Mouse (Mus musculus) kidney, postnatal 14 days (tissue): Measurements from ENCODE around the gene Zfp771.
A peak's percentile ranks its signal among the peaks of the same experiment; 100 is the strongest.

Experiments
- DNase-seq: peaks from one replicate; pipeline ENCODE4 v3.0.0; 2022; ENCODE audit warnings: mixed read lengths

The Zfp771 gene

DNA sequence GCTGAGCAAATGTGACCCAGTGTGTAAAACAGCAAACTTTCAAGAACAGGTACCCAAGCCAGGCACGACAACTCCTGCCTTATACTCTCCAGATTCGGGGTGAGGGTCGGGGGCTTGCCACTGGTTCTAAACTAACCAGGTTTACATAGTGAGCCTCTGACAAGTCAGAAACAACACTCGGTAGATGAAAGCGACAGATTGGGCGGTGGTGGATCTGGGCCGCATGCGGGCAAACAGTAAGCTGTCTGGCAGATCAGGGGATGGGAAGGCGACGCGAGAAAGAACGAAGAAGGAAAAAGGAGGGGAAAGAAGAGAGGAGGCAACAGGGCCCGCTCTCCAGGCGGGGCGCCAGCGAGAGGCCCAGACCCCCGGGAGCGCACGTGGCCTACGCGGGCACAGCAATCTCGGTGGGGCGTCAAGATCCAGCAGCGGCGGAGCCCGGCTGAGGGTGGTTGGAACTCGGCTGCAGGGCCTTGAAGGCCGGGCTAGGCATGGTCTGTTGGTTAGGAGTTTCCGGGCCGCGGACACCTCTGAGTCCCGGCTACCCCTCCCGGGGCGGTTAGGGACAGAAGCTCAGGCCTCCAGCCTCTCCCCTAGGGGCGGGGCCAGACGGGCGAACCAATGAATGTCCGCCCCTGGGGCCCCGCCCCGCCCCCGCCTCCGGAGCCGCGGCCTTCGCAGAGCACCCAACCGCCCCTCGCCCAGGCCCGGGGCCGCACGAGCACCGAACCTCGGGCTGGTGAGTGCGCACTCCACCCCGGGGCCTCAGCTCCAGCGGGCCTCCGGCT lies at the start of gene Zfp771:
Gene Zfp771, plus strand, starts transcription at position 405 of the 788 bp plus-strand sequence.
- DNase-seq, result peak; percentile 98

DNA sequence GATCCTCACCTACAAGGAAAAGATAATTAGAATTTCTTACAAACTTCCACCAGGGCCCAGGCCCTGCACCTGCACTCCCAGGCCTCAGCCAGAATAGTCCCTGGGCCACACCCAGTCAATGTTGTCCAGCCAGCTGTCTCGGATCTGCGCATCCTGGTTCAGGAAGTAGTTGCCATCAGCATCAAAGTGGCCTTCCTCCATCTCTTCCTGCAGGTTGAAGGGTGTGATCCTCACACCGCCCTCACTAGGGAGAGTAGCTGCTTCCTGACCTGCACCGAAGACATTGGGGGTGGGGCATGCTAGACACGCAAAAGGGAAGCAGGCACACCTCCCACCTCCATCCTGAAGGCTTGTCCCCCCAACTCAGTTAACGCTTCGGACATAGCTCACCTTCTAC lies 49.4 kb upstream of the Zfp771 start:
- DNase-seq, result no peak

DNA sequence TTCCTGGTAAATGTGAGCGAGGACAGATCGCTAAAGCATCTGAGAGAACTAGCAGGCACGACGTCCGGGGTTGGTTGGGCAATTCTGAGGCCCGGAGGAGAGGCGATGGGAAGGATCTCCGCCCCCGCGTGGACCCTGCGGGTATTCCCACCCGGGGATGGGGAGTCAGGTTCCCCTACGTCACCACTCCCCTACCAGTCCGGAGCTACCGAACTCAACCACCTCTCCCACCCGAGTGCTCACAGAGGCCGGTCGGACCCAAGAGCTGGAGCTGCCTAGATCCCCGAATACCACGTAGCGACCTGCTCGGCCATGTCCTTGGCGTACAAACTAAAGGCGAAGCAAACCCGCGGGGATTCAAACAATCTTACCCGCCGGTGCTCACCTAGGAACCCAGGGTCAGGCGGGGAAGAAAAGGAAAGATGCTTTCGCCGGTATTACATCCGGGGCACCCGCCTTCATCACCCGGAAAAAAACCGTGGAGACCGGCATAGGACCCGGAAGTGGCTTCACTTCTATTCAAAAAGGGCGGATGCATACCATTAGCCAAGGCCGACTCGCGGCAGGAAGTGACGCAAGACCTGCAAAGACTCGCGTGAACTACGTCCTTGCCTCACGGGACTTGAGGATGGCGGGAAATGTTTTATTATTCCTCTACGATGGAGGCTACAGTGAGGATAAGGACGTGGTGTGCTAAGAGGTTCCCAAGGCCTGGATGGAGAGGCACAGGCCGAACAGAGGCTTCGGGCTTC lies 48.4 kb upstream of the Zfp771 start, which contains the start of gene Cd2bp2:
Gene Cd2bp2, minus strand, starts transcription at position 507 of the 752 bp plus-strand sequence.
- peak; percentile 97 for DNase-seq

DNA sequence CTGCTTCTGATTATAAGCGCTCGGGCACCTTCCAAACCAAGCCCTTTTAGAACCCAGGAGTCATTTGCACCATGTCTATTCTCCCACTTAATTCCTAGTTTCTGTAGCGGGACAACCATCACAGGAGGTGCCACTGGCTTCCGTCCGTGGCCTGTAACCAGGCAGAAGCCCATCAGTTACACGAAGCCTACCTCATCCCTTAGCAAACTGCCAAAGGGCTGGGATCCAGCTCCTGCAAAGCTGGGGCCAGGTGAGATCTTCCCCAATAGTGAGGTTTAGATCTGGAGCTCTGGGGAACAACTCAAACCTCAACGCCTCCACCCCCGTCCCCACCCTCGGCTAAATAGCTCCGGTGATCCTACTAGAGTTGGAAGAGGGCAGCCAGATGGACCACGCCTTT lies 47.6 kb upstream of the Zfp771 start:
- no peak for DNase-seq

DNA sequence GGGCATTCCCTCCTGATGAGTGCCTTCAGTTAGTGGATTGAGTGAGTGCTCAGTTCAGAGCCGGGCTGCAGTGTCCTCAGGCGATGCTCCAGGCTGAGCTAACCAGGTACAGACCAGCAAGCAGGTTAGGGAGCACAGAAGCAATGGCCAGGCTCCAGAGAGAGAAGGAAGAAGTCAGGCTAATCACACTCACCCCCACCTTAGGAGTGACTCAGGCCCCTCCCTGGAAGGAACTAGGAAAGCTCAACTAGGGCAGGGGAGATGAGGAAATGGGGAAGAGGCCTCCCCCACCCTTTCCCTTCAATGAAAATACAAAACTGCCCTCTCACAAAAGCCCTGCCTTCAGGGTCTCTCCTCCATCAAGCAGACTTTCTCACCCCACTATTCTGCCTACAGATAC lies 37.5 kb upstream of the Zfp771 start:
- DNase-seq, result no peak

DNA sequence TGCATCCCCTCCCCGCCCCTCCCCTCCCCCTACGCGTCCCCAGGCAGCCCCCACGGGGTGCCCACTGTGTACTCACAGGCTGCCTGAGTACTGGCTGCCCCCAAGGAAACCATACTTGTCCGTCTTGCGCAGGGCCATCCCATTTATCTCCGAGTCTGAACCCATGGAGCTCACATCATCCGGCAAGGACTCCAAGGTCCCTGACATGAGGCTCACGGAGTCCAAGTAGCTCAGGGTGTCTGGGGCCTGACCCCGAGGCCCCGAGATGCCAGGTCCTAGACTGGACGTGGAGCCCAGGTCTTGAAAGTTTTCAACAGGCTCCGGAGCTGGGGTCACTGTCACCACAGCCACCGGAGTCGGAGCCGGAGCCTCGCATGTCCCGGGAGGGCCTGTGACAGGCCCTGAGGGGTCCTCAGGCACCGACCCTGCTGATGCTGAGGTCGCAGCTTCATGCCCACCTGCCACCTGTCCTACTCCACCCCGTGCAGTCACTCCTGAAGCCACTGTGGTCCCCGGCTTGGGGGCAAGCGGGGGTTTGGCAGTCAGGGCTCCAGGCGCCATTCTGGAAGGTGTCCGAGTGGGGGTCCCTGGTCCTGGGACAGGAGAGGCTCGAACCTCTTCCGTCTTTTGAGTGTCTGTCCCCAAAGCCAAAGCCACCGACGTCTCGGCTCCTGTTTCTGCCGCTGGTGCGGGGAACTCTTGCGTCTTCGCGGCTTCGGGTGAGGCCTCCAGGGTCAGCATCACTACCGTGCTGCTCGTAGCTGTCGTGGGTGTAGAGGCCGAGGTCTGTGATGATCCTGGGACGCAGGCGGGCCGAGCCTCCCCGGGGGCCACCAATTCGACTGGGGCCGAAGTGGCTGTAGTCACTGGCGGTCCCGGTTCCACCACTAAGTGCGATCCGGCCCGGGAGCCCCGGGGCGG lies 36.4 kb upstream of the Zfp771 start:
- DNase-seq, result no peak

DNA sequence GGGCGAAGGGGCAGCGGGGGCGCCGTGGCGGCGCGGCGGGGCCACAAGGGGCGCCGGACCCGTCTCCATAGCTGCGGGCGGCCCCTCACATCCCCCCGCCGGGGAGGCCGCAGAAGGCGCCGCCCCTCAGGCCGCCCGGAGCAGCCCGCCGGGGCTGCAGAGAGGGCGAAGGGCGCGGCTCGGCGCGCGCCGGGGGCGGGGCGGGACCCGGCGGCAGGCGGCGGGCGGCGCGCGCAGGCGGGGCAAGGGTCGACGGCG lies 35.9 kb upstream of the Zfp771 start, which contains the start of gene Tbc1d10b:
Gene Tbc1d10b, minus strand, starts transcription at position 174 of the 258 bp plus-strand sequence.
- DNase-seq, result no peak

DNA sequence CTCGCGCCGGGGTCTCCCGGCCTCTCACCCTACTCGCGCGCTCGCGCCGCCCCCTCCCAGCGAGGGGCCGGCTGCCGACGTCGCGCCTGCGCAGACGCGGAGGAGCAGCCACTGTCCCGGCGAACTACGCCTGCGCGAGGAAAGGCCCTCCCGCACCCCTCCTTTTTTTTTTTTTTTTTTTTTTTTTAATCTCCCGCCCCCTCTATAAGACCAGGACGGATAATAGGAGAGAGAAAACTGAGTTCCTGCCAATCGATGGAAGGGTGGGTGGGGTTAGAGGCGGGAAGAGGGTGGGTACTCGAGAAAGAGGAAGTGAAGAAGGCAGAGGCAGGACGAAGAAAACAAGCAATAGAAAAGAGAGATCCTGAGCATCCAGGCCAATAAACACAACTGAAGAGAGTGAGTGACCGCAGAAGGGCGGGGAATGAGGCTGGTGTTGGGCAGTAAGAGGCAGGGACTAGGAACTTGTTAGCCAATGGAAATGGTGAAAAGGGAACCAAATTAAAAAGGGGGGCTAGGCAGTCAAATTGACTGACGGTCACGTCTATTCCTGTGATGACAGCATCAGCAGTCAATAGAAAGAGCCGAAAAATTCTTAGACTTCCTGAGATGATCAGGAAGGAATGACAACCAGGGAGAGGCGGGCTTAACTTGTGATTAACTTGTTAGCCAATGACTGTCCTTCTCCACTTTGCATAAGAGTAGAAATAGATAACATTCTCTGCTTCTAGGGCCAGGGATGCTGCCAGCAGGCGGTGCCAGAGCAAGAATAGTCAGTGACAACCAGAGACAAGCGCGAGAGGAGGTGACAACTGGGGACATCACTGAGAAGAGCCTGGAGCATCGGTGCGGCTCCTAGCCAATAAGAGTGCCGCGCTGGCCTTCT lies 35.3 kb upstream of the Zfp771 start, which contains the start of gene Mylpf:
Gene Mylpf, plus strand, starts transcription at position 338 of the 886 bp plus-strand sequence.
- peak; percentile 98 for DNase-seq

DNA sequence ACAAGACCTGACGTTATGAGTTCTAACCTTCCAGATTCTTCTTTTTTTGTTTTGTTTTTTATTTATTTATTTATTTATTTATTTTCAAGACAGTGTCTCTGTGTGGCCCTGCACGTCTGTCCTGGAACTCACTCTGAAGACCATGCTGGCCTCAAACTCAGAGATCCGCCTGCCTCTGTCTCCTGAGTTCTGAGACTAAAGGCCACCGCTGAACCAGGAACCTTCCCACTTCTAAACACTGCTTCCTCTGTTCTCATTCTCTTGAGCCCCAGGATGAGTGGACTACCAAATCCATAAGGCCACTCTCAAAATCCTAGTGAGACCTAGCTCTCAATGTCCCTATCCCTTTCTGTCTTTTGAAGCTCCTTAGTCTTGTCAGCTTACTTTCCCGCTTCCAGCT lies 34.2 kb upstream of the Zfp771 start:
- DNase-seq, result no peak

DNA sequence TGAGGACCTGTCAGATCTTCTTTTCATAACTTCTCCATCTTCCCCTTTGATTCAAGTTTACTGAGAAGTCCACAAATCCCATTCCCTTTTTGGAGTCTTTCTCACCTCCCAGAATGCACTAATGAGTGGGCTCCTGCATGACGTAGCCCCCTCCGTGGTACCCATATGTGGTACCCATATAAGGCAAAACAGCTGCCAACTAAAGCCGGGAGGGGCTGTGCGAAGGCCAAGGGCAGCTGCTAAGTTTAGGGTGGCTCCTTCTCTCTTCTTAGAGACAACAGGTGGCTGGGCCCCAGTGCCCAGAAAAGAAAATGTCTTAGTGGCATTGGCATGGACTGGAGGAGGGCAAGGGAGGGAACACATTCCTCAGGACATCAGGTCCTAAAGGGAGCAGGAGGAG lies 33.8 kb upstream of the Zfp771 start:
- no peak for DNase-seq

DNA sequence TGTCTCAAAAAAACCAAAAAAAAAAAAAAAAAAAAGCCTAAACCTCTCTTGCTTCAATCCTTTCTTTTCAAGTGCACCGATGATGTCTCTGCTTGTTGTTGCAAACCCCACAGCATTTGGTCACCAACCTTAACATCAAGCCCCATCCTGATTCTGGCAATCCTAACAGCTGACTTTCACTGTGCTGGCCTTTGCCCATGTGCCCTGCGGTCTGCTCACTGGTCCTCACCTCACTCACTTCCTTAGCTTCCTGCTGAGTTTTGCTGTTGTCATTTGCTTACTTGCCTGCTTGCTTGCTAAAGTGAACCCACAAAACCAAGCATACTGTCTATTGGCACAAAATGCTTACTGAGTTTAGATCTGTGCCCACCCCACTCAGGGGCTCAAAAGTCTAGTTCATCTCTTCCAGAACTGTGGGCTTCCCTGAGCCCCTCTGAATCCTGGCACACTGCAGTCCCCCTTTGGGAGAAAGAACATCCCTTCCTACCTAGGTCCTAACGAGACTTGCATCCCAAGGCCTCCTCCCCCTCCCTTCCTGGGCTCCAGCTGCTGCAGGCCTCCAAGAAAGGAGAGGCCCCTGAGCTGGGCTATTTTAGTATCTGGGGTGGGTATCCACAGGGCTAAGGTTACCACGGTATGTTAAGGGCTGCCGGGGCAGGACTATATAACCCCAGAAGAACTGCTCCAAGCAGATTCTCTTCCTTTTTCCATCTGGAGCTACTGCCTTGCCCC lies 32.9 kb upstream of the Zfp771 start:
- DNase-seq, result no peak

DNA sequence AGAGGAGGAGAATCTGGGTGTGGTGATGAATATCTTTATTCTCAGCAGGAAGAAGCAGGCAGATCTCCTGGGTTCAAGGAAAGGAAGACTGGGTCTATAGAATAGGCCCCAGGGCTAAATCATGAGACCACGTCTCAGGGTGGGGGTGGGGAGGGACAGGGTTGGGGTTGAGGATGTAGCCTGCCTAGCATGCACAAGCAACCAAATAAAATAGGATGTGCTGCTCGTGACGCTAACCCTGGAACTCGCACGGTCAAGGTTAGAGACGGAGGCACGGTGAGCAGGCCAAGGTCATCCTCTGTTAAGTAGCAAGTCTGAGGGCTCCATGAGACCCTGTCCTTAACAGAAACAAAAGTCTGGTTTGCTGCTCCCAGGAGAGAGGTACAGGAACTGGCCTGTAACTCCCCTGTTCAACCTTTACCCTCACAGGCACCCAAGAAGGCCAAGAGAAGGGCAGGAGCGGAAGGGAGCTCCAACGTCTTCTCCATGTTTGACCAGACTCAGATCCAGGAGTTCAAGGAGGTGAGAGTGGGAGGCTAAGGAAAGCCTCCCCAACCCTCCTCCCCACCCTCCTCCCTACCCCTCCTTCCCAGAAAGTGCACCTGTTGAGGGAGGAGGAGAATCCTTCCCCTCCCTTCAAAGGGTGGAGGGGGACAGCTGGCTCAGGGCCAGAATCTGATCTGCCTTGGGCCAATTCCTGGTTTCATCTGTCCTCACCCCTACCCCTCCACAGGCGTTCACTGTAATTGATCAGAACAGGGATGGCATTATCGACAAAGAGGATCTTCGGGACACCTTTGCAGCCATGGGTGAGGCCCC lies 31.4 kb upstream of the Zfp771 start:
- peak; percentile 4 for DNase-seq

DNA sequence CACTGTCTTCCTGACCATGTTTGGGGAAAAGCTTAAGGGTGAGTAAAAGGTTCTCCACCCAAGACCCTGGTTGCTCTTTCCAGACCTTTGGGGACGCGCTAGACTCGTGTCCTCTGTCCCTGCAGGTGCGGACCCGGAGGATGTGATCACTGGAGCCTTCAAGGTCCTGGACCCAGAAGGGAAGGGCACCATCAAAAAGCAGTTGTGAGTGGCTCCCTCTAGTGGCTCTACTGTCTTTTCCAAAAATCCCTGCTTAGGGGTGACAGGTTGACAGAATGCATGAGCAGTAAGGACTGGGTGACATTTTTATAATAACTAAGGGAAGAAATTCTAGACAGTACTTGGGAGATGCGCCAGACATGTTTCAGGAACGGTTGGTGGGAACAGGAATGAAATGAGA lies 30.6 kb upstream of the Zfp771 start:
- DNase-seq, result peak; percentile 50

DNA sequence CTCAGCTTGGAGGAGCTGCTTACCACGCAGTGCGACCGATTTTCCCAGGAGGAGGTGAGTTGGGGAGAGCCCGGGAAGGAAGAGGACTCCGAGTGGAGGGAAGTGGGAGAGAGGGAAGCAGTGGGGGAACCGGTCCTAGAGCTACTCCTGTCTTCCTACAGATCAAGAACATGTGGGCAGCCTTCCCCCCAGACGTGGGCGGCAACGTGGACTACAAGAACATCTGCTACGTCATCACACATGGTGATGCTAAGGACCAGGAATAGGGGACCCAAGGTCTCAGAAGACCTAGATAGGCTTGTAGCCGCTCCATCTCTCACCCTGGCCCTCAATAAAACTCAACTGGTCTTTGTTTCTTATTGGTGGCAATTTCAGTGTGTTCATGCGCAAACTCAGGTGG lies 30.1 kb upstream of the Zfp771 start:
- no peak for DNase-seq

DNA sequence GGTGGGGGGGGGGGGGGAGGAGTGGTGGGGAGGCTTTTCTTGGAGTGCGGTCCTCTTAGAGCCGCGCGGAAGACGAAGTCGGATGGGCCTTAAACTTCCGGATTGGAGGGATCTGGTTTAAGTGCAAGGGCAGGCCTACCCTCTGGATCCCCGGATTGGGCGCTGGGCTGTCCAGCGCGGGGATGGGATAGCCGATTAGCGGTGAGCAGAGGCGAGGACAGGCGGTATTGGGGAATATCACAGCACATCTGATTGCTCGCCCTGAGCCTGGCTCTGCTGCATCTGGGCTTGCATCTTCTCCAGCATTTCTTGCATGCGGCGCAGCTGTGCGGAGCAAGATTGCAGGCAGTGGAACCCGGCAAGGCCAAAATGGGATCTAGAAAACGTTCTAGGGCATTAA lies 29.6 kb upstream of the Zfp771 start:
- peak; percentile 40 for DNase-seq

DNA sequence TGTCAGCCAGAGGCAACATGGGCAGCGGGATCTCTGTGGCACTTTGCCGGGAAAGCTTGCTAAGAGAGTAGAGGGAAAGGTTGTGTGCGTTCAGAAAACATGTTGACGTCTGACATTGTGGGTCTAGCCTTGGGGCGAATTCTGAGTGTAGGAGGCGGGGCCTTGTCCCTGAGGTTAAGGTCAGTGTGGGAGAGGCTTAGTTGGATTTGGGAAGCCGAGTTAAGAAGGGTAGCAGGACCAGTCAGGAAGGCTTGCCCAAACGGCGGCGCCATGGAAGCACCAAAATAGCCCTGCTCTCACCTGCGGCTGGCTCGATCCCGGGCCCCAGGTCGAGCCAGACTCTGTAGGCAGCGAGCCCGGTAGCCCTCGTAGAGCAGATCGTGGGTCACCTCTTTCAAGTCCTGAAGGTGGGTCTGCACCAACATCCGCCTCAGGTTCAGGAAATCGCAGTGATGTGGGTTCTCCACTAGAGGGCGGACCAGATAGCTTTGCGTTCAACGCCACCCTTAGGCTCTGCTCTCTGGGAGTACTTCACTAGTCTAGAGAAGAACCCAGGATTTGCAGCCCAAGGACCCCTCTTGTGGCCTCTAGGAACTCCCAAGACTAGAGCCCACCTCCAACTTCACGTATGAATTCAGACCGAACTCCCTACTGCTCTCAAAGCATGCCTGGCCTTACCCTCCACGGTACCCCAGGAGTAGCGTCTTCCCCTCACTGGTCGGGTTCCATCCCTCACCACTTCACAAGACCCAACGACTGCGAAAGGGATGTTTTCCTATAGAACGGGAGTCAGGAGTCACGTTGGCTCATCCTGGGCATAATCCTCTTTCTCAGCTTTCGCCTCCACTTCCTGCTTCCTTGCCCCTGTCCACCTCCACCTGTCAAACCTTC lies 28.8 kb upstream of the Zfp771 start:
- peak; percentile 76 for DNase-seq

DNA sequence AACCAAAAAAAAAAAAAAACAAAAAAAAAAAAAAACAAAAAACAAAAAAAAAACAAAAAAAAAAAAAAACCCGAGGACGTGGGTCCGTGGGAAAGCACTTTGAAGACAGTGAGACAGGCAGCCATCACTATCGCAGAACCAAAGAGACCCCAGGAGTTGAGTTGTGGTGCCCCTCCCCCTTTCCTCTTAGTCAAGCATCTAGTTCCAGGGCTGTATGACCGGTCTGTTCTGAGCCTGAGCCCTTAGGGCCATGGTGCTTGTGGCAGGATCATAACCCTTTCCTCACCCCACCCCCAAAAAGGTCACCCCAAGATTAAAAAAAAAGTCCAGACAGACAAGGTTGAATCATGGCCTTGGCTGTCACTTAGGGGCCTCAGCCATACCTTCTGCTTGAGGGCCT lies 27.8 kb upstream of the Zfp771 start:
- DNase-seq, result no peak

DNA sequence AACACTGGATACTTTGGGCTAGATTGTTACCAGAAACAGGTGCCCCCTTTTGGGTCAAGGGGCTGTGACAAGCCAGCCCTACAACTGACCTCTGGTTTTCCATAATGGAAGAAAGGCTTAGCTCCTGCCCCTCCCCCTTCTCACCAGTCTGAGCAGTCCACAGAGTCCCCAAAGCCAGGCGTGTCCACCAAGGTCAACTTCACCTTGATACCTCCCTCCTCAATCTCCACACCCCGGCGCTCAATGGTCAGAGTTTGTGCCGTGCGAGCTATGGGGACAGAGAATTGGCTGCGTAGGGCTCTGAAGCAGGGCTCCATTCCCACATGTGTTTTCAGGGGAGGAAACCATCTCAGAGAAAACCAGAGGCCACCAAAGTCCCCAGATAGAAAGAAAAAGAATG lies 26.6 kb upstream of the Zfp771 start:
- DNase-seq, result peak; percentile 7

DNA sequence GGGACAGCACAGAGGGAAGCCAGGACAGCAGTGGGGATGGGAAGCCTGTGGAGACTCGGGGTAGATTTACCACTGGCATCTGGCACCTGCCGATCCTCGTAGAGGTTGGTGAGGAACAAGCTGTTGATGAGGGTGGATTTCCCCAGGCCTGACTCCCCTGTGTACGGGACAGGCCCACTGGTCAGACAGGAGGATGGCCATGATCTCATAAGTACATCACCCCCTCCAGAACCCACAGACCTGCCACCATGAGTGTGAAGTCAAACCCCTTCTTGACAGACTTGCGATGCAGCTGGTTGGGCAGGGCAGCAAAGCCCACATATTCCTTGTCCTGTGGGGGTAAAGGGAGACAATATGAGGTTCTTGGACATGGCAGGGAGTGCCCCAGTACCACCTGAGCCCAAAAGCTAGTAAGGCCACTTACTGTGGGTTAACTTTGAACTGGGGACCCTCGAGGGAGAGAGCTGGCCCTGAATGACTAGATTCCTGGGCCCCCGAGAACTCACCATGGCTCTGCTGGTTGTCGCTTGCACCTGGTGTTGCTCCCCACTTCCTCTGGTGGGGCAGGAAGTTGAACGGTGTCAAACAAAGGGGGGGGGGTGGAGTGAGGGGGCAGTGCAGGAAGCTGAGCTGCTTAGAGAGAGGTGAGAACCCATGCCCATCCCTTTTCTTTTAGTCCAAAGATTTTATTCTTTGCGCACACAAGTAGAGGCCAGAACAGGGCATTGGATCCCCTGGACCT lies 26.0 kb upstream of the Zfp771 start:
- no peak for DNase-seq
